12 mouse cellular contexts compared by ENCODE assay signal in the genomic region with DNA sequence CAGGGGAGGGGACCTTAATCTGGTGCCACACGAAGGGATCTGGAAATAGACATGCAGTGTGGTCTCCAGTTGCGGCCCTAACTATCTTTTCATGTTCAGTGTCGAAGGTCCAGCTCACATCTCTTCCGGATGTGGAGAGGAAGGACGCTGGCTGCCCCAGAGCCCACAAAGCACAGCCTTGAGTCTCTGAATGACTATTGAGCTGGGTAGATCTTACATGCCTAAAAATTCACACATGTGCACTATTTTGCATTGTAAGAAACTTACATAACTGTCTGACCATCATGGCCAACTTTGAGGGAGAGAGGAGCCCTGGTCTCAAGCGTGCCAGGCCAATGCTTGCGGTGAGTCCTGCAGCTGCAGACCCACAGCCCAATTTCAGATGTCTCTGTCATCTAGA.
A peak's percentile ranks its signal among the peaks of the same experiment; 100 is the strongest.
DNase-seq lines count a peak whose midpoint lies in the region; ATAC-seq and TF ChIP-seq lines count a peak whose summit lies in the region.
"Had no signal": no experiment of that assay in that cellular context is flagged by ENCODE, and none has a peak within 500 bp of the region (broad histone marks: within the 10 kb centered on the region; RNA-seq: fewer than 3 reads in every experiment).

No protein-coding gene starts in this region.

- no peak for ATAC-seq in limb, embryonic 13.5 days (ENCODE audit: low FRiP score, low read depth)
- ATAC-seq in forebrain, embryonic 16.5 days: no peak
- ATAC-seq: Patski had no signal

- H3K27me3 ChIP-seq in limb, embryonic 13.5 days: no peaks in the 10 kb centered on the region
- H3K27me3 ChIP-seq in limb, embryonic 10.5 days (ENCODE audit: low read depth, poor library complexity, severe bottlenecking): no peaks in the 10 kb centered on the region
- peaks cover 19% of the 10 kb centered on the region for H3K27me3 ChIP-seq in megakaryocyte, embryonic 14.5 days (replicated peaks)
- no peaks in the 10 kb centered on the region for H3K27me3 ChIP-seq in forebrain, embryonic 16.5 days (replicated peaks; ENCODE audit: control insufficient read depth, insufficient read depth, low read length)
- H3K27me3 ChIP-seq: midbrain, embryonic 12.5 days; Patski had no signal

- no peak for TF ChIP-seq CTCF in embryonic fibroblast, embryonic 13.5 days (IDR thresholded peaks at IDR 0.05; ENCODE audit: borderline replicate concordance, insufficient read depth, low read length)

- H3K4me3 ChIP-seq in limb, embryonic 13.5 days: peak overlapping the region; percentile 14
- H3K4me3 ChIP-seq in limb, embryonic 10.5 days: no peak overlapping the region
- no peak overlapping the region for H3K4me3 ChIP-seq in embryonic fibroblast, embryonic 13.5 days (ENCODE audit: insufficient read depth, low read length)
- peak overlapping the region; percentile 80 for H3K4me3 ChIP-seq in megakaryocyte, embryonic 14.5 days (replicated peaks)
- H3K4me3 ChIP-seq in forebrain, embryonic 16.5 days (replicated peaks; ENCODE audit: low read length): no peak overlapping the region
- H3K4me3 ChIP-seq: midbrain, embryonic 12.5 days had no signal

- peak overlapping the region; percentile 91 for H3K4me2 ChIP-seq in limb, embryonic 13.5 days (replicated peaks)
- H3K4me2 ChIP-seq in forebrain, embryonic 16.5 days (ENCODE audit: low read length): no peak overlapping the region
- H3K4me2 ChIP-seq: midbrain, embryonic 12.5 days had no signal

- H3K9ac ChIP-seq in limb, embryonic 13.5 days: 0 out of 2 replicates have a peak overlapping the region, but pooled peaks have one; percentile 1
- H3K9ac ChIP-seq in forebrain, embryonic 16.5 days (replicated peaks; ENCODE audit: low read depth, low read length): no peak overlapping the region
- H3K9ac ChIP-seq: midbrain, embryonic 12.5 days had no signal

- H3K4me1 ChIP-seq in limb, embryonic 13.5 days: peaks cover 100% of the 10 kb centered on the region
- peaks cover 63% of the 10 kb centered on the region for H3K4me1 ChIP-seq in limb, embryonic 10.5 days
- H3K4me1 ChIP-seq in embryonic fibroblast, embryonic 13.5 days (ENCODE audit: control insufficient read depth, insufficient read depth, low read length): peaks cover 34% of the 10 kb centered on the region
- H3K4me1 ChIP-seq in megakaryocyte, embryonic 14.5 days: peaks cover 84% of the 10 kb centered on the region
- peaks cover 11% of the 10 kb centered on the region for H3K4me1 ChIP-seq in forebrain, embryonic 16.5 days (replicated peaks; ENCODE audit: control insufficient read depth, insufficient read depth, low read length)

- 78% methylated on average over 7 of the region's 7 CpGs for WGBS in limb, embryonic 13.5 days
- WGBS in limb, embryonic 10.5 days: 91% methylated on average over 7 of the region's 7 CpGs
- WGBS in forebrain, embryonic 16.5 days: 91% methylated on average over 7 of the region's 7 CpGs

- peak; percentile 40 for DNase-seq in adrenal gland, adult 2 months
- no peak for DNase-seq in adrenal gland, adult 8-10 months
- DNase-seq in limb, embryonic 10.5 days (ENCODE audit: low spot score): no peak
- DNase-seq in yolk sac, embryonic 10.5 days (ENCODE audit: low spot score): no peak
- DNase-seq: cerebellum, adult 9-10 months; gastrocnemius, postnatal 25 days had no signal

- no peaks in the 10 kb centered on the region for H3K9me3 ChIP-seq in limb, embryonic 13.5 days
- no peaks in the 10 kb centered on the region for H3K9me3 ChIP-seq in limb, embryonic 10.5 days (replicated peaks)
- H3K9me3 ChIP-seq in megakaryocyte, embryonic 14.5 days: no peaks in the 10 kb centered on the region
- H3K9me3 ChIP-seq in forebrain, embryonic 16.5 days (ENCODE audit: control insufficient read depth, low read length): no peaks in the 10 kb centered on the region
- H3K9me3 ChIP-seq: midbrain, embryonic 12.5 days had no signal

- TF ChIP-seq POLR2A in embryonic fibroblast, embryonic 13.5 days (IDR thresholded peaks at IDR 0.05; ENCODE audit: low read depth, low read length): no peak

- H3K36me3 ChIP-seq in limb, embryonic 13.5 days: peaks cover 56% of the 10 kb centered on the region
- peaks cover 63% of the 10 kb centered on the region for H3K36me3 ChIP-seq in limb, embryonic 10.5 days
- peaks cover 32% of the 10 kb centered on the region for H3K36me3 ChIP-seq in megakaryocyte, embryonic 14.5 days (replicated peaks; ENCODE audit: low read length)
- no peaks in the 10 kb centered on the region for H3K36me3 ChIP-seq in forebrain, embryonic 16.5 days (ENCODE audit: control insufficient read depth, insufficient read depth)
- H3K36me3 ChIP-seq: midbrain, embryonic 12.5 days had no signal

- H3K27ac ChIP-seq in limb, embryonic 13.5 days: peak overlapping the region; percentile 39; the same call in 1 of the 2 replicates
- no peak overlapping the region for H3K27ac ChIP-seq in limb, embryonic 10.5 days
- H3K27ac ChIP-seq in embryonic fibroblast, embryonic 13.5 days (ENCODE audit: insufficient read depth, low read length): peak overlapping the region; percentile 99
- H3K27ac ChIP-seq in forebrain, embryonic 16.5 days (ENCODE audit: low read length): no peak overlapping the region
- H3K27ac ChIP-seq: midbrain, embryonic 12.5 days had no signal

Comparison
In these comparisons a context has a peak if more than half of its experiments do, and no peak if none do; other contexts are left out.
1. H3K27ac ChIP-seq: peak in limb, embryonic 13.5 days (single experiment) and embryonic fibroblast, embryonic 13.5 days (single experiment); none in limb, embryonic 10.5 days (single experiment) and forebrain, embryonic 16.5 days (single experiment).
2. H3K4me3 ChIP-seq: peak in limb, embryonic 13.5 days (single experiment) and megakaryocyte, embryonic 14.5 days (single experiment); none in limb, embryonic 10.5 days (single experiment), embryonic fibroblast, embryonic 13.5 days (single experiment) and forebrain, embryonic 16.5 days (single experiment).